Mouse (Mus musculus): ENCODE measurements around the gene Cilp2. TPM values are rescaled to one million over a fixed set of nuclear protein-coding genes. Genes with fewer than 3 reads are reported as not detected.

The Cilp2 gene
- polyA plus RNA-seq, 1 experiment from 2014 or later: 0.03 TPM

DNA sequence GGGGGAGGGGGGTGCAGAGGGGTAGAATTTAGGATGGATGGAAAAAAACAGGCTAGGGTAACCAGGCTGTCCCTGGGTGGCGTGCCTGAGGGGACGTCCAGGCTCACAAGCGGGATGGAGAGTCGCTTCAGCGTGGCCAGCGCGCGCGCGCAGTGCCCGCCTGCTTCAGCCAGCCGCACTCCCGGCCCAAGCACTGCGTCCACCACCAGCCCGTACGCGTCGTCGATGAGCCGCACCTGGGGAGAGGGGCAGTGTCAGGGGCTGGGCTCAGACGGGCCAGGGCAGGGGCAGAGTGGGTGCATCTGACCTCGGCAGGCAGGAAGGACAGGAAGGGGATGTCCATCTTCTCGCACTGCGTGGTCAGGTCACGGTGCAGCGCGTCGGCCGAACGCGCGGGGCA, 1.4 kb upstream of the Cilp2 start:
- TF ChIP-seq CTCF (IDR thresholded peaks at IDR 0.05): no peak
- in situ Hi-C loops (cut with MboI; ENCODE audit: low pct_unique_long_range_greater_than_20kb): loop anchor here (25.0 kb wide), 1 partner anchor 552 kb away; no protein-coding TSS in a partner anchor
- ChIA-PET CTCF (no interaction called here), POLR2A (no interaction called here)
- DNase-seq (ENCODE audit: low read depth, low spot score) (no peak), ATAC-seq (no peak)
- H3K27me3 ChIP-seq: peaks cover 3% of the 10 kb centered on the region

DNA sequence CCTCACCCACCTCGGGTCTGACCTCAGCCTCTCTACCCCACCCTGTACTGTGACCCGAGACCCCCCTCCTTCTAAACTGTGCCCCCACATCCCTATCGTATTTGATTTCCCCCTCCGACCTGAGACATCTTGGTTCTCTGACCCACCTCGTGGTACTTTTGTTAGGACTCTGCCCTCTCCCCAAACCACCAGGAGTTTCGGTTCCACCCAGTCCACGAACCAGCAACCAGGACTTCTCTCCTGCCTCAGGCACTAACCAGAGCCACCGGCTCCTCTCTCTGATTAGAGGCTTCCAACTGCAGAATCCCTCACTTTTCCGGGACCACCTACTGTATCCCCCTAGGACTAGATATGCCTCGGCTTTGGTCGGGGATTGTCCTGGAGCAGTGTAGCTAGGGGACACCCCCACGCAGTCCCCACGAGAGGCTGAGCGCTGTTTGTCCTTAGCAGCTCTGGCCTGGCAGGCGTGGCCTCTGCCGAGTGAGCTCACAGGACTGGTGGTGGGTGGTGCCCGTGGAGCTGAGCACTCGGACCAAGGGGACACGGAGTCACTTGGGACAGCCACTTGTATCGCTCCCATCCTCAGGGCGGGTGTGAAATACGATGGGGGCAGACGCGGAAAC, 868 bp upstream of the Cilp2 start:
- ChIA-PET CTCF (no interaction called here), POLR2A (no interaction called here)
- in situ Hi-C loops (cut with MboI; ENCODE audit: low pct_unique_long_range_greater_than_20kb): loop anchor here (25.0 kb wide), 1 partner anchor 551 kb away; no protein-coding TSS in a partner anchor
- ATAC-seq (no peak), DNase-seq (ENCODE audit: low read depth, low spot score) (no peak)
- no peak for TF ChIP-seq CTCF (IDR thresholded peaks at IDR 0.05)
- H3K27me3 ChIP-seq: peaks cover 3% of the 10 kb centered on the region

DNA sequence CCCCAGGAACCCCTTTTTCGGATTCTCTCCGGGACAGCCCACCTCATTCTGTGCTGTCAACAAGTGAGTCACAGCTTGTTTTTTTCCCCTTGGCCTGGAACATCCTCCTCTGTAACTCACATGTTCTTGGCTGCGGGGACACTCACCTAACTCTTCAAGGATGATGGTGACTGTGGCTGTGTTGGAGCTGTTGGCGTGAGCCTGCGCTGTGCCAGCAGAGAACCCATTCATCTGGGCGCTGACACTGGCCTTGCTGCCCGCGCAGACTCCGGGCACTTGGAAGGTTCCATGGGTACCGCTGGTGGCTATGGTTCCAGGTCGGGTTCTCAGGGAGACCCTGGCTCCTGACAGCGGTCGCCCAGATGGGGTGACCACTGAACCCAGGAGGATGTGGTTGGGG, 3.3 kb downstream of the Cilp2 start:
- no peak for TF ChIP-seq CTCF (IDR thresholded peaks at IDR 0.05)
- POLR2A ChIA-PET: no interaction called here
- DNase-seq (ENCODE audit: low read depth, low spot score) (no peak), ATAC-seq (no peak)
- CTCF ChIA-PET: interaction anchor here (0.7 kb wide), 1 partner anchor 58 kb away, joined by 3 read pairs; no protein-coding TSS in a partner anchor
- H3K27me3 ChIP-seq: peaks cover 3% of the 10 kb centered on the region
- in situ Hi-C loops (cut with MboI; ENCODE audit: low pct_unique_long_range_greater_than_20kb): loop anchor here (25.0 kb wide), 1 partner anchor 547 kb away; no protein-coding TSS in a partner anchor

DNA sequence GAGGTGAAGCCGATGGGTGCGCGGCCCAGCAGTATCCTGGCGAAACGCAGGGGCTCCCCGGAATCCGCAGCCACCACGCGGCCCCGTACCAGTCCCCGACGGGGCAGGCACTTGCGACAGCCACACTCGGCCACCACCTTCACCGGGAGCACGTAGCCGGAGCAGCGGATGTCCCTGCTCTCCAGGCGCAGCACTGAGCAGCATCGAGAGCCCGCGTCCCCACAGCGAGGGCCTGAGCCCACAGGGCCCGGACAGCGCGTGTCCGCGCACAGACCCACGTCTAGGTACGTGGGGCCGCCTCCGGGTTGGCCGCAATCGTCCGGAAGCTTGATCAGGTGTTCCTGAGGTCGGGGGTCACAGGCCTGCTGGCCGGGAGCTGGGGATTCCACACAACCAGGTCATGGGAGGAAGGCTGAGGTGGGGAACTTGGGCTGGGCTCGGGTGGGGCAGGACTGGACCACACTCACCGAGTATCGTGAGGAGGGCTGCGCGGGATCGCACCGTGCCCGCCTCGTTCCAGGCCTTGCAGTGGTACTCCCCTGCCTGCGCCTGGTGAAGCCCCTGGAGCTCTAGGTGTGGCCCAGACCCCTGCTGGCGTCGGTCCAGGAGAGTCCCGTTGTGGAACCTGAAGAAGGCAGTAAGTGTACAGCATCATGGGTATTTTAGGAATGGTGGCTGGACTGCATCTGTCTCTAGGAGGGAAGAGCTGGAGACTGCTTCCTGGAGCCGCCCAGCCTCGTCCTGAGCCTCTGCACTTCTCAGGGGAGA, 4.5 kb downstream of the Cilp2 start:
- no peak for ATAC-seq
- TF ChIP-seq CTCF (IDR thresholded peaks at IDR 0.05): no peak
- CTCF ChIA-PET: no interaction called here
- DNase-seq (ENCODE audit: low read depth, low spot score): no peak
- POLR2A ChIA-PET: no interaction called here
- peaks cover 3% of the 10 kb centered on the region for H3K27me3 ChIP-seq
- in situ Hi-C loops (cut with MboI; ENCODE audit: low pct_unique_long_range_greater_than_20kb): loop anchor here (25.0 kb wide), 1 partner anchor 546 kb away; no protein-coding TSS in a partner anchor

DNA sequence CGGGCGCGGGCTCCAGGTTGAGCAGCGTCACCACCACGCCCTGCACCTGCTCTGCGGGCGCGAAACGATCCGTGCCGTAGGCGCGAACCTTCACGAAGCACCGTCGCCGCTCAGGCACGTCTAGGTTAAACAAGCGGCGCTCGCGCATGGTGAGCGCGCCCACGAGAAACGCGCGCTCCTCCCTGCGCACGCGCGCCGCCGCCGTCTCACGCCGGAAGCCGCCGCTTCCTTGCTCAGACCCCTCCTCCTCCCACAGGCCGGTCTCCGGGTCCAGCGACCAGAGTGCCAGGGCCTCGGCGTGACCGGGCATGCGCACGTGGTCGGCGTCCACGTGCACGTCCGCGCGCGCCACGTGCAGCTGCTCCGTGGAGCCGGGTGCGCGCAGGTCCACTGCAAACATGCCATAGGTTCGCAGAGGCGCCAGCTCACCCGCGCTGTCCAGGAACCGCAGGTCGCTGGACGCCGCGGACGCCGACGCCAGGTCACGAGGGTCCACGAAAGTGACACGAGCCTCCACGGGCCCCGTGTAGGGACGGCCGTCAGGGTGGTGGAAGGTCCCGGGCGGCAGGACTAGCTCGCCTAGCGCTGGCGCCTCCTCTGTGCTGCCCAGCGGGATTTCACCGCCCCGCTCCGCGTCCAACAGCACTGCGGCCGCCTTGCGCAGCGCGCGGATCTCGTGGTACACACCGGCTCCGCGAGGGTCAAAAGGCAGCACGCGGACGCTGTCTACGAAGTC, 5.3 kb downstream of the Cilp2 start:
- ATAC-seq (no peak), DNase-seq (ENCODE audit: low read depth, low spot score) (no peak)
- ChIA-PET CTCF (no interaction called here), POLR2A (no interaction called here)
- no peak for TF ChIP-seq CTCF (IDR thresholded peaks at IDR 0.05)
- peaks cover 3% of the 10 kb centered on the region for H3K27me3 ChIP-seq
- in situ Hi-C loops (cut with MboI; ENCODE audit: low pct_unique_long_range_greater_than_20kb): loop anchor here (25.0 kb wide), 1 partner anchor 545 kb away; no protein-coding TSS in a partner anchor

DNA sequence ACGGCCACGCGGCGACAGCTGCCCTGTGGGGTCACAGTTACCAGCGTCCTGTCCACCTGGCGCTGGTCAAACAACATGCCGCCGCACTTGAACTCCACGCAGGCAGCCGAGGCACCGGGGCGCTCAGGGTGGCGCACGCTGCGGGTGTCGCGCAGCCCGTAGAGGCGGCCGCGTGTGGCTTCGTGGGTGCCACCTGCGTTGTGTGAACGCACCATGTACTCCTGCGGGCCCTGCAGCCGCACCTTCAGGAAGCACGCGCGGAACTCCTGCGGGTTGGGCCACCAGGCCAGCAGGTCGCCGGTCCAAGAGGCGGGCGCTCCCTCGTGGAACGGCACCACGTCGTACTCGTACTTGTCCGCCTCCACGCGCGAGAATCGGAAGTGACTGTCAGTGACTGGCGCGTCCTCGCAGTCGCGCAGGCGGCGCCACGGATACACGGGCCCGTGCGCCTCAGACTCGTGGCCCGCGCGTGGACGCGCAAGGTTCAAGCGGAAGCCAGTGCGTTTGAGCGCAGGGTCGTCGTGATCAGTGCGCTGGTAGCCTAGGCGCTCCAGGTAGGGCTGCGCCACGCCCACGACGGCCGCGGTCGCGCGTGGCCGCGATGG, 6.1 kb downstream of the Cilp2 start:
- H3K27me3 ChIP-seq: peaks cover 3% of the 10 kb centered on the region
- no peak for DNase-seq (ENCODE audit: low read depth, low spot score)
- no peak for ATAC-seq
- ChIA-PET CTCF (no interaction called here), POLR2A (no interaction called here)
- no peak for TF ChIP-seq CTCF (IDR thresholded peaks at IDR 0.05)
- in situ Hi-C loops (cut with MboI; ENCODE audit: low pct_unique_long_range_greater_than_20kb): loop anchor here (25.0 kb wide), 1 partner anchor 544 kb away; no protein-coding TSS in a partner anchor

DNA sequence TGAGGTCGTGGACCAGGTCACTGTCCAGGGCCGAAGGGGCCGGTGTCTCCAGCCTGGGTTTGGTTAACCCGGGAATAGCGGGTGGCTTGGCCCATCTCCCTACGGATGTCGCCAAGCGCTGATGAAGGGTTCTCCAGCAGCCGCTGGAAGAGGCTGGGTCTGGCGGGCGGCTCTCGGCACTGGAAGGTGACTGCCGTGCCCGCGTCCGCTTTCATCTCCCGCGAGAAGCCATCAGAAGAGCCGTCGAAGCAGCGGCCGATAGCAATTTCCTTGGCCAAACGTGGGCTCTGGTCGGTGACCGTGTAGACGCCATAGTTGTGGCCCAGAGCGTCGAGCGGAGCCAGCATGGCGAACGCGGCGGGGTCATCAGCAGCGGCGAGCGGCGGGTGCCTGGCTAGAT, 6.6 kb downstream of the Cilp2 start:
- DNase-seq (ENCODE audit: low read depth, low spot score) (no peak), ATAC-seq (no peak)
- in situ Hi-C loops (cut with MboI; ENCODE audit: low pct_unique_long_range_greater_than_20kb): loop anchor here (25.0 kb wide), 1 partner anchor 544 kb away; no protein-coding TSS in a partner anchor
- TF ChIP-seq CTCF (IDR thresholded peaks at IDR 0.05): no peak
- peaks cover 1% of the 10 kb centered on the region for H3K27me3 ChIP-seq
- POLR2A ChIA-PET: no interaction called here
- CTCF ChIA-PET: no interaction called here

DNA sequence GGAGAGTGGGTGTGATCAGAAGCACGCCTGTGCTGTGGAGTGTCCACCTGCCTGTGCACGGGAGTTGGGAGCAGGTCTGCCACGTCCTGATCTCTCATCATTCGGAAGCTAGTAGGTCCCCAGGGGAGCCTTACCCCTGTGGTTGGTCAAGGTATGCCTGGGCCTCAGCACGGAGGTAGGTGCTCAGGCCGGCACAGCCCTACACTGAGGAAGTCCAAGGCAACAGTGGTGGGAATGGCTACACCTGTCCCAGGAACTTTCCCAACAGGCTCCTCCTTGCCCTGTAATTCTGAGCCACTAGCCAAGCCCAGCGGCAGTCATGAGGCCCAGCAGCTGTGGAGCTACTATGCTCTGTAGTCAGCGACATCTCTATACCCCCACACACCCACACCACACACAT, 7.8 kb downstream of the Cilp2 start:
- CTCF ChIA-PET: no interaction called here
- DNase-seq (ENCODE audit: low read depth, low spot score) (no peak), ATAC-seq (no peak)
- TF ChIP-seq CTCF (IDR thresholded peaks at IDR 0.05): no peak
- in situ Hi-C loops (cut with MboI; ENCODE audit: low pct_unique_long_range_greater_than_20kb): loop anchor here (25.0 kb wide), 1 partner anchor 542 kb away; no protein-coding TSS in a partner anchor
- POLR2A ChIA-PET: interaction anchor here (1.1 kb wide), 1 partner anchor 14 kb away, joined by 3 read pairs; no protein-coding TSS in a partner anchor
- H3K27me3 ChIP-seq: no peaks in the 10 kb centered on the region

DNA sequence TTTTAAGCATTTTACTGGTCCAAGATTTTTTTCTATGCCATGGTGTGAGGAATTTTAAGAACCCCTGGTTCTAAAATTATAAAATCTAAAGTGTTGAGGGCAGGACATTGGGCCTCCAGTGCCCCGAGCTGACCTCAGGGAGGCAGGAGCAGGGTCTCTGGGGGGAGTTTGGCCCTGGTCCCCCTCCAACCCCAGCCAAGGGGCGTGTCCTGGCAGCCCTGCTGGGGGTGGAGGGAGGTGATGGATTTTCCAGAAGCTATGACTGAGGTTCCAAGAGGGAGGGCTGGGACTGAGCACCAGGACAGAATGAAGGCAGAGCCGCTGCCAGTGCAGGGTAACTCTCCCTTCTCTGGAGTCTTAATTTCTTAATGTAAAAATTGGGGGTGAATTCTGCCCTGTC, 9.5 kb downstream of the Cilp2 start:
- ATAC-seq: no peak
- CTCF ChIA-PET: no interaction called here
- no peak for DNase-seq (ENCODE audit: low read depth, low spot score)
- in situ Hi-C loops (cut with MboI; ENCODE audit: low pct_unique_long_range_greater_than_20kb): loop anchor here (25.0 kb wide), 1 partner anchor 541 kb away; no protein-coding TSS in a partner anchor
- TF ChIP-seq CTCF (IDR thresholded peaks at IDR 0.05): no peak
- POLR2A ChIA-PET: no interaction called here
- no peaks in the 10 kb centered on the region for H3K27me3 ChIP-seq

DNA sequence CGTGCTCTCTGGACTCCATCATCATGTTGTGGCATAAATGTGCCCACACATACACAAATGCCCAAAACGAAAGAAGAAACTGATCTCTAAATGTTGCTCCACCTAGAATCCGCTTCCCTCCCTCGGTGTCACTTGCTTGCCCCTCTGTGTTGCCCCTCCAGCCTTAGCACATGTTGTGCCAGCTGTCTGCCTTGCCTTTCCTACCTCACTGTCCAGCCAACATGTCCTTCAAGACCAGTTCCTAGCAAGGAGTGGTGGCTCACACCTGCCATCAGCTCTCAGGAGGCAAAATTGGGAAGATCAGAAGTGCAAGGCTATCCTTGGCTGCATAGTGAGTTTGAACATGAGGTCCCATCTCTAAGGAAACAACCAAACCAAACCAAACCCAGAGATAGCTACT, 10.1 kb downstream of the Cilp2 start:
- POLR2A ChIA-PET: no interaction called here
- H3K27me3 ChIP-seq: no peaks in the 10 kb centered on the region
- CTCF ChIA-PET: no interaction called here
- DNase-seq (ENCODE audit: low read depth, low spot score) (no peak), ATAC-seq (no peak)
- no peak for TF ChIP-seq CTCF (IDR thresholded peaks at IDR 0.05)
- in situ Hi-C loops (cut with MboI; ENCODE audit: low pct_unique_long_range_greater_than_20kb): loop anchor here (25.0 kb wide), 1 partner anchor 540 kb away; no protein-coding TSS in a partner anchor
